Mouse (Mus musculus): ENCODE data around the gene Zfp358. TPM values are rescaled to one million over a fixed set of nuclear protein-coding genes. Genes with fewer than 3 reads are reported as not detected.

The Zfp358 gene
- polyA plus RNA-seq, 1 experiment from 2014 or later, result 32.1 TPM

DNA sequence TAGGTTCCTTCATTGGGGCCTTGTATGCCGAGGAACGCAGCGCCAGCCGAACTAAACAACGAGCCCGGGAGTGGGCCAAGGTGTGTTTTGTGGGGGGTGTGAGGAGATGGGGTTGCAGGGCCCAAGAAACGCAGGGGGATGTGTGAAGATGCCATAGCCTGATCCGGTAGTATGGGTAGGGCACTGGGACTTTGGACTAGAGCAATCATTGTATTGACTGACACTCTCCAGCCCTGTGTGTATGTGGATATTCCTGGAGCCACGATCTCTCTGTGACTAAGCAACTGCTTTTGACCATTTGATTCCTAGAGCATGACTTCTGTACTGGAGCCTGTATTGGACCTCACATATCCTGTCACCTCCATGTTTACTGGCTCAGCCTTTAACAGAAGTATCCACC lies 44.0 kb downstream of the Zfp358 start:
- Histone ChIP-seq H3K9me3 (replicated peaks; ENCODE audit: control insufficient read depth, low read length) (no peaks in the 10 kb centered on the region), H3K27me3 (ENCODE audit: control insufficient read depth, insufficient read depth, low read length) (no peaks in the 10 kb centered on the region), H3K4me2 (ENCODE audit: low read depth, low read length) (no peak overlapping the region), H3K9ac (ENCODE audit: low read length) (no peak overlapping the region), H3K4me1 (ENCODE audit: control insufficient read depth, insufficient read depth, low read length) (no peaks in the 10 kb centered on the region), H3K36me3 (ENCODE audit: control insufficient read depth, insufficient read depth, low read length) (peaks cover 30% of the 10 kb centered on the region), H3K27ac (ENCODE audit: low read length) (no peak overlapping the region), H3K4me3 (replicated peaks; ENCODE audit: low read length) (no peak overlapping the region)
- ATAC-seq (ENCODE audit: insufficient read depth, low FRiP score), result no peak
- 91% methylated on average over 9 of the region's 9 CpGs for WGBS

GRCm38 (mm10) chr8:3537666-3538065 lies 44.7 kb downstream of the Zfp358 start:
- no peaks in the 10 kb centered on the region for H3K27me3 ChIP-seq (ENCODE audit: control insufficient read depth, insufficient read depth, low read length)
- H3K27ac ChIP-seq (ENCODE audit: low read length), result no peak overlapping the region
- H3K36me3 ChIP-seq (ENCODE audit: control insufficient read depth, insufficient read depth, low read length), result peaks cover 30% of the 10 kb centered on the region
- ATAC-seq (ENCODE audit: insufficient read depth, low FRiP score), result peak; percentile 13; the same call in 1 of the 2 replicates
- H3K9me3 ChIP-seq (replicated peaks; ENCODE audit: control insufficient read depth, low read length), result no peaks in the 10 kb centered on the region
- WGBS, result 95% methylated on average over 26 of the region's 26 CpGs
- no peak overlapping the region for H3K9ac ChIP-seq (ENCODE audit: low read length)
- no peak overlapping the region for H3K4me2 ChIP-seq (ENCODE audit: low read depth, low read length)
- H3K4me3 ChIP-seq (replicated peaks; ENCODE audit: low read length), result no peak overlapping the region
- H3K4me1 ChIP-seq (ENCODE audit: control insufficient read depth, insufficient read depth, low read length), result no peaks in the 10 kb centered on the region

GRCm38 (mm10) chr8:3539146-3539545 lies 46.2 kb downstream of the Zfp358 start:
- Histone ChIP-seq H3K27me3 (ENCODE audit: control insufficient read depth, insufficient read depth, low read length) (no peaks in the 10 kb centered on the region), H3K4me1 (ENCODE audit: control insufficient read depth, insufficient read depth, low read length) (no peaks in the 10 kb centered on the region), H3K4me3 (replicated peaks; ENCODE audit: low read length) (no peak overlapping the region), H3K9ac (ENCODE audit: low read length) (no peak overlapping the region), H3K4me2 (ENCODE audit: low read depth, low read length) (no peak overlapping the region), H3K9me3 (replicated peaks; ENCODE audit: control insufficient read depth, low read length) (no peaks in the 10 kb centered on the region), H3K36me3 (ENCODE audit: control insufficient read depth, insufficient read depth, low read length) (peaks cover 33% of the 10 kb centered on the region), H3K27ac (ENCODE audit: low read length) (no peak overlapping the region)
- 81% methylated on average over 7 of the region's 7 CpGs for WGBS
- no peak for ATAC-seq (ENCODE audit: insufficient read depth, low FRiP score)

- ATAC-seq (ENCODE audit: insufficient read depth, low FRiP score), result no peak
- H3K36me3 ChIP-seq (ENCODE audit: control insufficient read depth, insufficient read depth, low read length), result peaks cover 37% of the 10 kb centered on the region
- H3K27me3 ChIP-seq (ENCODE audit: control insufficient read depth, insufficient read depth, low read length), result no peaks in the 10 kb centered on the region
- 86% methylated on average over 4 of the region's 4 CpGs for WGBS
- no peak overlapping the region for H3K4me2 ChIP-seq (ENCODE audit: low read depth, low read length)
- H3K9me3 ChIP-seq (replicated peaks; ENCODE audit: control insufficient read depth, low read length), result no peaks in the 10 kb centered on the region
- no peak overlapping the region for H3K9ac ChIP-seq (ENCODE audit: low read length)
- H3K4me1 ChIP-seq (ENCODE audit: control insufficient read depth, insufficient read depth, low read length), result no peaks in the 10 kb centered on the region
- H3K27ac ChIP-seq (ENCODE audit: low read length), result no peak overlapping the region
- no peak overlapping the region for H3K4me3 ChIP-seq (replicated peaks; ENCODE audit: low read length)
These were observed 47.1 kb downstream of the Zfp358 start for GRCm38 (mm10) chr8:3540076-3540475.

DNA sequence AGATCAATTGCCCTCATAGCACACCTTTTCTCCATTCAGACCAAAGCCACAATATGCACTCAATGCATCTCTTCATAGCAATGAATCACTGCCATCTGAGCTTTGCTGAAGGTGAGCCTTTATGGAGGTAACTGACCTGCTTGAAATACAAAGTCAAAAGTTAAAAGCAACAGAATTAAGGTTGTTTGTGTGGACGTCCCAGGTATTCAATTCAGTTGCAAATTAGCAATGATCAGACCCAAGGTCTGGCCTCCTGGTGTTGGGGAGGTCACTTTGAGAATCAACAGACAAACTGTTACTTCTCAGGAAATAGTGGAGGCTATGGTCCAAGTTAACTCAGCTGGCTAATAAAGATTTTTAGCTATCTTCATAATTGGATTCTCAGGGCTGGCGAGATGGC lies 53.6 kb downstream of the Zfp358 start:
- no peaks in the 10 kb centered on the region for H3K27me3 ChIP-seq (ENCODE audit: control insufficient read depth, insufficient read depth, low read length)
- no peak for ATAC-seq (ENCODE audit: insufficient read depth, low FRiP score)
- H3K9me3 ChIP-seq (replicated peaks; ENCODE audit: control insufficient read depth, low read length), result no peaks in the 10 kb centered on the region
- no peak overlapping the region for H3K27ac ChIP-seq (ENCODE audit: low read length)
- H3K4me2 ChIP-seq (ENCODE audit: low read depth, low read length), result no peak overlapping the region
- H3K36me3 ChIP-seq (ENCODE audit: control insufficient read depth, insufficient read depth, low read length), result peaks cover 10% of the 10 kb centered on the region
- no peaks in the 10 kb centered on the region for H3K4me1 ChIP-seq (ENCODE audit: control insufficient read depth, insufficient read depth, low read length)
- WGBS, result 88% methylated on average over 2 of the region's 2 CpGs
- H3K4me3 ChIP-seq (replicated peaks; ENCODE audit: low read length), result no peak overlapping the region
- H3K9ac ChIP-seq (ENCODE audit: low read length), result no peak overlapping the region

Other genes starting within 250 kb of the Zfp358 start
- 26.6 and 31.4 TPM in 2 replicates for gene Insr, start 213.5 kb upstream of the Zfp358 start, polyA plus RNA-seq (2015; fragmentation: Nextera tagmentation; extraction: Ambion mirVana)
- 0.92 and 0.93 TPM in 2 replicates for gene A430078G23Rik, start 139.7 kb upstream of the Zfp358 start, polyA plus RNA-seq (2015; fragmentation: Nextera tagmentation; extraction: Ambion mirVana)
- 10.0 and 10.5 TPM in 2 replicates for gene Arhgef18, start 100.1 kb upstream of the Zfp358 start, polyA plus RNA-seq (2015; fragmentation: Nextera tagmentation; extraction: Ambion mirVana)
- 10.8 and 12.1 TPM in 2 replicates for gene Pex11g, start 25.5 kb upstream of the Zfp358 start, polyA plus RNA-seq (2015; fragmentation: Nextera tagmentation; extraction: Ambion mirVana)
- gene Tex45, start 22.3 kb upstream of the Zfp358 start, polyA plus RNA-seq (2015; fragmentation: Nextera tagmentation; extraction: Ambion mirVana), result not detected in 2 replicates
- gene Mcoln1, start 7.3 kb downstream of the Zfp358 start, polyA plus RNA-seq (2015; fragmentation: Nextera tagmentation; extraction: Ambion mirVana), result 42.4 and 51.4 TPM in 2 replicates
- gene Pnpla6, start 22.2 kb downstream of the Zfp358 start, polyA plus RNA-seq (2015; fragmentation: Nextera tagmentation; extraction: Ambion mirVana), result 36.0 and 37.6 TPM in 2 replicates
- 0.97 and 1.1 TPM in 2 replicates for gene C330021F23Rik, start 74.9 kb downstream of the Zfp358 start, polyA plus RNA-seq (2015; fragmentation: Nextera tagmentation; extraction: Ambion mirVana)
- gene Camsap3, start 94.2 kb downstream of the Zfp358 start, polyA plus RNA-seq (2015; fragmentation: Nextera tagmentation; extraction: Ambion mirVana), result 11.5 and 13.2 TPM in 2 replicates
- 50.8 and 60.3 TPM in 2 replicates for gene Xab2, start 128.2 kb downstream of the Zfp358 start, polyA plus RNA-seq (2015; fragmentation: Nextera tagmentation; extraction: Ambion mirVana)
- 91.3 and 106 TPM in 2 replicates for gene Pet100, start 128.4 kb downstream of the Zfp358 start, polyA plus RNA-seq (2015; fragmentation: Nextera tagmentation; extraction: Ambion mirVana)
- gene Pcp2, start 132.4 kb downstream of the Zfp358 start, polyA plus RNA-seq (2015; fragmentation: Nextera tagmentation; extraction: Ambion mirVana), result 0.19 TPM in 1 of 2 replicates, not detected in the other
- gene Stxbp2, start 137.8 kb downstream of the Zfp358 start, polyA plus RNA-seq (2015; fragmentation: Nextera tagmentation; extraction: Ambion mirVana), result 121 and 144 TPM in 2 replicates
- not detected in 2 replicates for gene Retn, start 162.6 kb downstream of the Zfp358 start, polyA plus RNA-seq (2015; fragmentation: Nextera tagmentation; extraction: Ambion mirVana)
- 2.1 and 2.7 TPM in 2 replicates for gene Mcemp1, start 172.6 kb downstream of the Zfp358 start, polyA plus RNA-seq (2015; fragmentation: Nextera tagmentation; extraction: Ambion mirVana)
- gene Fcor, start 179.2 kb downstream of the Zfp358 start, polyA plus RNA-seq (2015; fragmentation: Nextera tagmentation; extraction: Ambion mirVana), result 9.2 and 9.5 TPM in 2 replicates
- 38.0 and 38.5 TPM in 2 replicates for gene Trappc5, start 183.2 kb downstream of the Zfp358 start, polyA plus RNA-seq (2015; fragmentation: Nextera tagmentation; extraction: Ambion mirVana)
- 0.17 and 0.20 TPM in 2 replicates for gene Fcer2a, start 201.0 kb downstream of the Zfp358 start, polyA plus RNA-seq (2015; fragmentation: Nextera tagmentation; extraction: Ambion mirVana)
- 0.19 and 0.45 TPM in 2 replicates for gene Clec4g, start 227.5 kb downstream of the Zfp358 start, polyA plus RNA-seq (2015; fragmentation: Nextera tagmentation; extraction: Ambion mirVana)